Comparison of ENCODE assay signal across 9 mouse cellular contexts in genomic region chr1:59508463-59509139, GRCm38 (mm10). TPM values are rescaled to one million over a fixed set of nuclear protein-coding genes. Genes with fewer than 3 reads are reported as not detected.
DNase-seq lines count a peak whose midpoint lies in the region; ATAC-seq and TF ChIP-seq lines count a peak whose summit lies in the region.
"Had no signal": no experiment of that assay in that cellular context is flagged by ENCODE, and none has a peak within 500 bp of the region (broad histone marks: within the 10 kb centered on the region; RNA-seq: fewer than 3 reads in every experiment).

No protein-coding gene starts in this region.

- TF ChIP-seq POLR2A in thymus, adult 2 months (IDR thresholded peaks at IDR 0.05; ENCODE audit: control insufficient read depth, extremely low read depth, insufficient read depth, low read length, poor library complexity) = no peak

- DNase-seq in gastrocnemius, adult 18-20 months (ENCODE audit: low spot score) = peak; percentile 72
- peak; percentile 88 for DNase-seq in lung, postnatal 0 days (ENCODE audit: low spot score)
- no peak for DNase-seq in thymus, adult 2 months
- no peak for DNase-seq in liver, embryonic 11.5 days (ENCODE audit: low spot score)

- H3K27me3 ChIP-seq in hindbrain, embryonic 13.5 days = no peaks in the 10 kb centered on the region
- no peaks in the 10 kb centered on the region for H3K27me3 ChIP-seq in hindbrain, embryonic 12.5 days
- no peaks in the 10 kb centered on the region for H3K27me3 ChIP-seq in hindbrain, embryonic 15.5 days
- H3K27me3 ChIP-seq in lung, postnatal 0 days (replicated peaks; ENCODE audit: insufficient read depth, low read length) = no peaks in the 10 kb centered on the region
- H3K27me3 ChIP-seq in thymus, adult 2 months (ENCODE audit: control insufficient read depth, insufficient read depth, low read length) = no peaks in the 10 kb centered on the region
- no peaks in the 10 kb centered on the region for H3K27me3 ChIP-seq in liver, embryonic 11.5 days (replicated peaks; ENCODE audit: control insufficient read depth, insufficient read depth, low read length)
- H3K27me3 ChIP-seq: neural tube, embryonic 12.5 days had no signal

- no peaks in the 10 kb centered on the region for H3K9me3 ChIP-seq in hindbrain, embryonic 13.5 days
- no peaks in the 10 kb centered on the region for H3K9me3 ChIP-seq in hindbrain, embryonic 12.5 days (replicated peaks)
- no peaks in the 10 kb centered on the region for H3K9me3 ChIP-seq in hindbrain, embryonic 15.5 days
- H3K9me3 ChIP-seq in lung, postnatal 0 days (ENCODE audit: low read length) = no peaks in the 10 kb centered on the region
- no peaks in the 10 kb centered on the region for H3K9me3 ChIP-seq in liver, embryonic 11.5 days (ENCODE audit: control insufficient read depth, low read length)
- H3K9me3 ChIP-seq: neural tube, embryonic 12.5 days had no signal

- no peak overlapping the region for H3K27ac ChIP-seq in hindbrain, embryonic 13.5 days
- no peak overlapping the region for H3K27ac ChIP-seq in hindbrain, embryonic 12.5 days
- H3K27ac ChIP-seq in hindbrain, embryonic 15.5 days (replicated peaks) = no peak overlapping the region
- H3K27ac ChIP-seq in lung, postnatal 0 days (ENCODE audit: low read length) = no peak overlapping the region
- no peak overlapping the region for H3K27ac ChIP-seq in thymus, adult 2 months (ENCODE audit: control insufficient read depth, insufficient read depth, low read length)
- H3K27ac ChIP-seq in liver, embryonic 11.5 days (ENCODE audit: low read depth, low read length) = no peak overlapping the region
- H3K27ac ChIP-seq: neural tube, embryonic 12.5 days had no signal

- H3K9ac ChIP-seq in hindbrain, embryonic 13.5 days = no peak overlapping the region
- H3K9ac ChIP-seq in hindbrain, embryonic 12.5 days = no peak overlapping the region
- H3K9ac ChIP-seq in hindbrain, embryonic 15.5 days = no peak overlapping the region
- H3K9ac ChIP-seq in lung, postnatal 0 days (replicated peaks; ENCODE audit: low read depth) = no peak overlapping the region
- H3K9ac ChIP-seq in liver, embryonic 11.5 days (ENCODE audit: low read depth, low read length) = no peak overlapping the region
- H3K9ac ChIP-seq: neural tube, embryonic 12.5 days had no signal

- H3K36me3 ChIP-seq in hindbrain, embryonic 13.5 days = no peaks in the 10 kb centered on the region
- no peaks in the 10 kb centered on the region for H3K36me3 ChIP-seq in hindbrain, embryonic 12.5 days
- no peaks in the 10 kb centered on the region for H3K36me3 ChIP-seq in hindbrain, embryonic 15.5 days
- H3K36me3 ChIP-seq in lung, postnatal 0 days (ENCODE audit: insufficient read depth, low read length) = no peaks in the 10 kb centered on the region
- no peaks in the 10 kb centered on the region for H3K36me3 ChIP-seq in thymus, adult 2 months (ENCODE audit: control insufficient read depth, insufficient read depth, low read length)
- no peaks in the 10 kb centered on the region for H3K36me3 ChIP-seq in liver, embryonic 11.5 days (ENCODE audit: control insufficient read depth, insufficient read depth, low read length)
- H3K36me3 ChIP-seq: neural tube, embryonic 12.5 days had no signal

- peaks cover 10% of the 10 kb centered on the region for H3K4me1 ChIP-seq in hindbrain, embryonic 13.5 days (replicated peaks)
- H3K4me1 ChIP-seq in hindbrain, embryonic 12.5 days = peaks cover 9% of the 10 kb centered on the region
- H3K4me1 ChIP-seq in hindbrain, embryonic 15.5 days (replicated peaks) = peaks cover 7% of the 10 kb centered on the region; the same call in 1 of the 2 replicates
- H3K4me1 ChIP-seq in lung, postnatal 0 days (ENCODE audit: insufficient read depth, low read depth, low read length) = peaks cover 5% of the 10 kb centered on the region; the same call in 1 of the 2 replicates
- H3K4me1 ChIP-seq in thymus, adult 2 months (replicated peaks; ENCODE audit: control insufficient read depth, insufficient read depth, low read length) = no peaks in the 10 kb centered on the region
- H3K4me1 ChIP-seq in liver, embryonic 11.5 days (replicated peaks; ENCODE audit: control insufficient read depth, insufficient read depth, low read length) = no peaks in the 10 kb centered on the region
- H3K4me1 ChIP-seq: neural tube, embryonic 12.5 days had no signal

- TF ChIP-seq EP300 in lung, postnatal 0 days (IDR thresholded peaks at IDR 0.05) = peak; percentile 78; the same call in 1 of the 2 replicates

- 0 out of 2 replicates have a peak overlapping the region, but pooled peaks have one; percentile 27 for H3K4me2 ChIP-seq in hindbrain, embryonic 13.5 days
- H3K4me2 ChIP-seq in hindbrain, embryonic 12.5 days (replicated peaks) = no peak overlapping the region; the same call in 1 of the 2 replicates
- H3K4me2 ChIP-seq in hindbrain, embryonic 15.5 days = peak overlapping the region; percentile 18; the same call in 1 of the 2 replicates
- H3K4me2 ChIP-seq in lung, postnatal 0 days (replicated peaks; ENCODE audit: low read depth, low read length) = 0 out of 2 replicates have a peak overlapping the region, but pooled peaks have one; percentile 19
- no peak overlapping the region for H3K4me2 ChIP-seq in liver, embryonic 11.5 days
- H3K4me2 ChIP-seq: neural tube, embryonic 12.5 days had no signal

- H3K4me3 ChIP-seq in hindbrain, embryonic 13.5 days = no peak overlapping the region
- no peak overlapping the region for H3K4me3 ChIP-seq in hindbrain, embryonic 12.5 days
- no peak overlapping the region for H3K4me3 ChIP-seq in hindbrain, embryonic 15.5 days
- no peak overlapping the region for H3K4me3 ChIP-seq in lung, postnatal 0 days (ENCODE audit: low read depth, low read length)
- H3K4me3 ChIP-seq in thymus, adult 2 months (ENCODE audit: control insufficient read depth, insufficient read depth, low read length) = no peak overlapping the region
- H3K4me3 ChIP-seq in liver, embryonic 11.5 days (ENCODE audit: low read depth, low read length) = no peak overlapping the region
- H3K4me3 ChIP-seq: neural tube, embryonic 12.5 days had no signal

- 28% methylated on average over 17 of the region's 17 CpGs for WGBS in hindbrain, embryonic 13.5 days
- 29% methylated on average over 17 of the region's 17 CpGs for WGBS in hindbrain, embryonic 12.5 days
- 27% methylated on average over 17 of the region's 17 CpGs for WGBS in hindbrain, embryonic 15.5 days
- WGBS in lung, postnatal 0 days = 36% methylated on average over 17 of the region's 17 CpGs
- 78% methylated on average over 17 of the region's 17 CpGs for WGBS in thymus, adult 2 months
- 45% methylated on average over 17 of the region's 17 CpGs for WGBS in liver, embryonic 11.5 days

- ATAC-seq in hindbrain, embryonic 13.5 days (ENCODE audit: low FRiP score) = no peak
- ATAC-seq in hindbrain, embryonic 12.5 days (ENCODE audit: low FRiP score) = no peak
- peak; percentile 58; the same call in 1 of the 2 replicates for ATAC-seq in hindbrain, embryonic 15.5 days (ENCODE audit: low FRiP score, low read depth)
- ATAC-seq in lung, postnatal 0 days = peak; percentile 83
- ATAC-seq in liver, embryonic 11.5 days (replicated peaks; ENCODE audit: low FRiP score) = no peak
- no peak for ATAC-seq in cerebellum, adult (ENCODE audit: insufficient number of reproducible peaks, low FRiP score, low TSS enrichment)

- TF ChIP-seq CTCF in lung, postnatal 0 days (IDR thresholded peaks at IDR 0.05) = no peak
- TF ChIP-seq CTCF in thymus, adult 2 months (IDR thresholded peaks at IDR 0.05; ENCODE audit: borderline replicate concordance, control insufficient read depth, extremely low read depth, insufficient read depth, low read length, poor library complexity) = no peak

RNA-seq across cellular contexts. Expression of gene Gm973, which starts 7.5 kb away (rescaled TPM):
- 7.9 and 8.6 TPM in 2 replicates for polyA plus RNA-seq in hindbrain, embryonic 13.5 days (2015; fragmentation: Nextera tagmentation; extraction: Ambion mirVana)
- polyA plus RNA-seq in hindbrain, embryonic 12.5 days (2016; fragmentation: Nextera tagmentation; extraction: Ambion mirVana) = 6.0 and 9.4 TPM in 2 replicates
- 1 to 10 TPM in 1 of 2 experiments, under 1 TPM in 1; 0.87 to 1.4 TPM for total RNA-seq in gastrocnemius, adult 18-20 months (2021)
- polyA plus RNA-seq in hindbrain, embryonic 15.5 days (2015; fragmentation: Nextera tagmentation; extraction: Ambion mirVana) = 8.1 and 9.4 TPM in 2 replicates
- polyA plus RNA-seq in lung, postnatal 0 days (2015; fragmentation: Nextera tagmentation; extraction: Ambion mirVana) = 5.5 and 8.1 TPM in 2 replicates
- polyA plus RNA-seq in thymus, adult 2 months (2012; rRNA removed) = 0.09 and 0.28 TPM in 2 replicates
- 0.14 and 0.22 TPM in 2 replicates for polyA plus RNA-seq in liver, embryonic 11.5 days (2014; fragmentation: Nextera tagmentation; extraction: Ambion mirVana)

RNA-seq across cellular contexts. Expression of gene Fzd7, which starts 26.4 kb away (rescaled TPM):
- 3.3 and 3.6 TPM in 2 replicates for polyA plus RNA-seq in hindbrain, embryonic 13.5 days (2015; fragmentation: Nextera tagmentation; extraction: Ambion mirVana)
- polyA plus RNA-seq in hindbrain, embryonic 12.5 days (2016; fragmentation: Nextera tagmentation; extraction: Ambion mirVana) = 19.0 and 19.4 TPM in 2 replicates
- total RNA-seq in gastrocnemius, adult 18-20 months (2021) = 10 to 100 TPM; 25.9 to 52.4 TPM
- polyA plus RNA-seq in hindbrain, embryonic 15.5 days (2015; fragmentation: Nextera tagmentation; extraction: Ambion mirVana) = 2.5 and 2.8 TPM in 2 replicates
- 7.1 and 9.6 TPM in 2 replicates for polyA plus RNA-seq in lung, postnatal 0 days (2015; fragmentation: Nextera tagmentation; extraction: Ambion mirVana)
- 11.4 and 12.2 TPM in 2 replicates for polyA plus RNA-seq in thymus, adult 2 months (2012; rRNA removed)
- polyA plus RNA-seq in liver, embryonic 11.5 days (2014; fragmentation: Nextera tagmentation; extraction: Ambion mirVana) = 7.5 and 7.7 TPM in 2 replicates

Comparison
In these comparisons a context has a peak if more than half of its experiments do, and no peak if none do; other contexts are left out.
1. ATAC-seq: peak in hindbrain, embryonic 15.5 days (single experiment) and lung, postnatal 0 days (single experiment); none in hindbrain, embryonic 13.5 days (single experiment), hindbrain, embryonic 12.5 days (single experiment), liver, embryonic 11.5 days (single experiment) and cerebellum, adult (single experiment).
2. H3K4me2 ChIP-seq: peak in hindbrain, embryonic 13.5 days (single experiment), hindbrain, embryonic 15.5 days (single experiment) and lung, postnatal 0 days (single experiment); none in hindbrain, embryonic 12.5 days (single experiment) and liver, embryonic 11.5 days (single experiment).
3. DNase-seq: peak in gastrocnemius, adult 18-20 months (single experiment) and lung, postnatal 0 days (single experiment); none in thymus, adult 2 months (single experiment) and liver, embryonic 11.5 days (single experiment).